Mouse (Mus musculus) C2C12 (cell line): ENCODE data around the gene Klhdc10. TPM values are rescaled to one million over a fixed set of nuclear protein-coding genes. Genes with fewer than 3 reads are reported as not detected.
A peak's percentile ranks its signal among the peaks of the same experiment; 100 is the strongest.

Experiments
- H3K27me3 ChIP-seq: one replicate; pipeline ENCODE4 v1.6.1; 2011; ENCODE audit not compliant: control insufficient read depth, insufficient read depth, insufficient read length
- H3K36me3 ChIP-seq: one replicate; pipeline ENCODE4 v1.6.1; 2011; ENCODE audit not compliant: control insufficient read depth, insufficient read depth
- H3K4me3 ChIP-seq: one replicate; pipeline ENCODE4 v1.5.1; 2011; ENCODE audit warnings: mild to moderate bottlenecking, control low read depth; ENCODE audit not compliant: poor library complexity, insufficient read depth, severe bottlenecking
- H3K79me2 ChIP-seq: one replicate; pipeline ENCODE4 v1.6.1; 2011; ENCODE audit not compliant: control insufficient read depth, insufficient read depth
- H3K79me3 ChIP-seq: one replicate; pipeline ENCODE4 v1.6.1; 2011; ENCODE audit warnings: low read depth, control low read depth
- H3ac ChIP-seq: one replicate; pipeline ENCODE3; 2011; ENCODE audit warnings: low read depth; ENCODE audit not compliant: control insufficient read depth, insufficient read length
- CEBPB ChIP-seq: IDR thresholded peaks from one replicate; pipeline ENCODE4 v1.6.1; 2011; ENCODE audit warnings: low read depth, mild to moderate bottlenecking, control low read depth, moderate library complexity
- CTCF ChIP-seq: IDR thresholded peaks from one replicate; pipeline ENCODE4 v1.5.1; 2011; ENCODE audit not compliant: control insufficient read depth, insufficient read depth, insufficient read length
- FOSL1 ChIP-seq: IDR thresholded peaks from one replicate; pipeline ENCODE4 v1.8.0; 2011; ENCODE audit warnings: mild to moderate bottlenecking, low read length; ENCODE audit not compliant: poor library complexity, insufficient read depth, severe bottlenecking
- MAX ChIP-seq: IDR thresholded peaks from one replicate; pipeline ENCODE4 v1.6.1; 2011; ENCODE audit warnings: mild to moderate bottlenecking, control low read depth
- MYOD1 ChIP-seq: IDR thresholded peaks from one replicate; pipeline ENCODE4 v1.6.1; 2011; ENCODE audit warnings: low read depth; ENCODE audit not compliant: control insufficient read depth, insufficient read length
- MYOG ChIP-seq: IDR thresholded peaks from one replicate; pipeline ENCODE4 v1.6.1; 2011; ENCODE audit not compliant: control insufficient read depth, insufficient read length; ENCODE audit errors: extremely low read depth
- USF1 ChIP-seq: IDR thresholded peaks from one replicate; pipeline ENCODE4 v1.6.1; 2011; ENCODE audit warnings: low read depth, mild to moderate bottlenecking, control low read depth, moderate library complexity
- polyA plus RNA-seq: library from polyadenylated mRNA; unstranded; fragments of >200 nt; fragmentation: generic; extraction: Trizol; gene quantifications from one replicate; pipeline ENCODE4 v1.2.1, GENCODE M21; 2012; ENCODE audit warnings: missing spikeins

The Klhdc10 gene
- polyA plus RNA-seq, 1 experiment = 33.9 TPM

GRCm38 (mm10) chr6:30468684-30469083, 67.0 kb downstream of the Klhdc10 start:
- no peaks in the 10 kb centered on the region for H3K79me3 ChIP-seq
- no peaks in the 10 kb centered on the region for H3K27me3 ChIP-seq
- H3K4me3 ChIP-seq = no peak overlapping the region
- no peaks in the 10 kb centered on the region for H3K79me2 ChIP-seq
- no peak overlapping the region for H3ac ChIP-seq
- TF ChIP-seq CTCF = peak; percentile 3
- no peak for TF ChIP-seq MYOG
- H3K36me3 ChIP-seq = no peaks in the 10 kb centered on the region

GRCm38 (mm10) chr6:30469370-30469769, 67.7 kb downstream of the Klhdc10 start:
- Histone ChIP-seq H3ac (no peak overlapping the region), H3K36me3 (no peaks in the 10 kb centered on the region), H3K79me3 (no peaks in the 10 kb centered on the region), H3K4me3 (no peak overlapping the region), H3K27me3 (no peaks in the 10 kb centered on the region), H3K79me2 (no peaks in the 10 kb centered on the region)
- no peak for TF ChIP-seq MYOG
- peak; percentile 37 for TF ChIP-seq FOSL1
- TF ChIP-seq MYOD1 = peak; percentile 92
- TF ChIP-seq USF1 = no peak
- peak; percentile 81 for TF ChIP-seq MAX
- TF ChIP-seq CTCF = no peak
- TF ChIP-seq CEBPB = no peak

- no peaks in the 10 kb centered on the region for H3K27me3 ChIP-seq
- no peaks in the 10 kb centered on the region for H3K36me3 ChIP-seq
- H3K79me2 ChIP-seq = no peaks in the 10 kb centered on the region
- no peak overlapping the region for H3K4me3 ChIP-seq
- H3K79me3 ChIP-seq = no peaks in the 10 kb centered on the region
- H3ac ChIP-seq = no peak overlapping the region
- TF ChIP-seq MYOD1 = no peak
- no peak for TF ChIP-seq MYOG
- no peak for TF ChIP-seq CTCF
- no peak for TF ChIP-seq USF1
- no peak for TF ChIP-seq MAX
- no peak for TF ChIP-seq CEBPB
- TF ChIP-seq FOSL1 = no peak
Measured at GRCm38 (mm10) chr6:30471706-30472105, 70.0 kb downstream of the Klhdc10 start.

GRCm38 (mm10) chr6:30476025-30476765, 74.5 kb downstream of the Klhdc10 start:
- Histone ChIP-seq H3K4me3 (no peak overlapping the region), H3K36me3 (peaks cover 33% of the 10 kb centered on the region), H3K79me2 (no peaks in the 10 kb centered on the region), H3ac (no peak overlapping the region), H3K79me3 (no peaks in the 10 kb centered on the region), H3K27me3 (no peaks in the 10 kb centered on the region)
- no peak for TF ChIP-seq MAX
- no peak for TF ChIP-seq CEBPB
- TF ChIP-seq FOSL1 = no peak
- TF ChIP-seq MYOD1 = no peak
- TF ChIP-seq MYOG = no peak
- no peak for TF ChIP-seq CTCF
- TF ChIP-seq USF1 = no peak

GRCm38 (mm10) chr6:30477210-30477714, 75.6 kb downstream of the Klhdc10 start:
- Histone ChIP-seq H3K4me3 (no peak overlapping the region), H3K79me2 (no peaks in the 10 kb centered on the region), H3K27me3 (no peaks in the 10 kb centered on the region), H3K79me3 (no peaks in the 10 kb centered on the region), H3K36me3 (peaks cover 42% of the 10 kb centered on the region), H3ac (no peak overlapping the region)
- TF ChIP-seq CEBPB (no peak), FOSL1 (no peak), MAX (no peak), MYOG (no peak), USF1 (no peak), CTCF (no peak), MYOD1 (no peak)

GRCm38 (mm10) chr6:30477784-30478183, 76.1 kb downstream of the Klhdc10 start:
- Histone ChIP-seq H3K27me3 (no peaks in the 10 kb centered on the region), H3ac (no peak overlapping the region), H3K4me3 (no peak overlapping the region), H3K79me2 (no peaks in the 10 kb centered on the region), H3K36me3 (peaks cover 47% of the 10 kb centered on the region), H3K79me3 (no peaks in the 10 kb centered on the region)
- no peak for TF ChIP-seq CTCF
- no peak for TF ChIP-seq MYOD1
- no peak for TF ChIP-seq MAX
- no peak for TF ChIP-seq CEBPB
- TF ChIP-seq USF1 = no peak
- no peak for TF ChIP-seq MYOG
- TF ChIP-seq FOSL1 = no peak
